Mouse (Mus musculus): ENCODE results near the gene Prickle2. TPM values are rescaled to one million over a fixed set of nuclear protein-coding genes. Genes with fewer than 3 reads are reported as not detected.

Prickle2 gene
- polyA plus RNA-seq, 1 experiment from 2014 or later, result 13.6 TPM

- Histone ChIP-seq H3K9me3 (ENCODE audit: control insufficient read depth, low read length) (no peaks in the 10 kb centered on the region), H3K4me1 (ENCODE audit: control insufficient read depth, insufficient read depth, low read depth, low read length) (peaks cover 8% of the 10 kb centered on the region), H3K4me2 (ENCODE audit: low read length) (no peak overlapping the region), H3K27ac (ENCODE audit: low read depth, low read length) (no peak overlapping the region), H3K27me3 (replicated peaks; ENCODE audit: control insufficient read depth, insufficient read depth, low read length) (no peaks in the 10 kb centered on the region), H3K36me3 (ENCODE audit: control insufficient read depth, insufficient read depth, low read length) (peaks cover 14% of the 10 kb centered on the region), H3K4me3 (ENCODE audit: low read length) (no peak overlapping the region), H3K9ac (ENCODE audit: low read depth, low read length) (no peak overlapping the region)
- no peak for ATAC-seq
- 90% methylated on average over 7 of the region's 7 CpGs for WGBS
Observed at GRCm38 (mm10) chr6:92415405-92415755, 290.6 kb downstream of the Prickle2 start.

GRCm38 (mm10) chr6:92414478-92415404 is 291.2 kb downstream of the Prickle2 start:
- Histone ChIP-seq H3K9me3 (ENCODE audit: control insufficient read depth, low read length) (no peaks in the 10 kb centered on the region), H3K4me2 (ENCODE audit: low read length) (no peak overlapping the region), H3K9ac (ENCODE audit: low read depth, low read length) (no peak overlapping the region), H3K27me3 (replicated peaks; ENCODE audit: control insufficient read depth, insufficient read depth, low read length) (no peaks in the 10 kb centered on the region), H3K27ac (ENCODE audit: low read depth, low read length) (no peak overlapping the region; the same call in 1 of the 2 replicates), H3K4me1 (ENCODE audit: control insufficient read depth, insufficient read depth, low read depth, low read length) (peaks cover 8% of the 10 kb centered on the region), H3K36me3 (ENCODE audit: control insufficient read depth, insufficient read depth, low read length) (peaks cover 15% of the 10 kb centered on the region), H3K4me3 (ENCODE audit: low read length) (no peak overlapping the region)
- 38% methylated on average over 8 of the region's 8 CpGs for WGBS
- ATAC-seq, result peak; percentile 91

GRCm38 (mm10) chr6:92413982-92414381 is 292.0 kb downstream of the Prickle2 start:
- ATAC-seq, result no peak
- Histone ChIP-seq H3K4me1 (ENCODE audit: control insufficient read depth, insufficient read depth, low read depth, low read length) (peaks cover 8% of the 10 kb centered on the region), H3K36me3 (ENCODE audit: control insufficient read depth, insufficient read depth, low read length) (peaks cover 15% of the 10 kb centered on the region)

GRCm38 (mm10) chr6:92409788-92410187 is 296.2 kb downstream of the Prickle2 start:
- Histone ChIP-seq H3K27me3 (replicated peaks; ENCODE audit: control insufficient read depth, insufficient read depth, low read length) (no peaks in the 10 kb centered on the region), H3K9ac (ENCODE audit: low read depth, low read length) (no peak overlapping the region), H3K9me3 (ENCODE audit: control insufficient read depth, low read length) (no peaks in the 10 kb centered on the region), H3K36me3 (ENCODE audit: control insufficient read depth, insufficient read depth, low read length) (peaks cover 15% of the 10 kb centered on the region), H3K4me2 (ENCODE audit: low read length) (no peak overlapping the region), H3K4me1 (ENCODE audit: control insufficient read depth, insufficient read depth, low read depth, low read length) (peaks cover 6% of the 10 kb centered on the region), H3K27ac (ENCODE audit: low read depth, low read length) (no peak overlapping the region), H3K4me3 (ENCODE audit: low read length) (no peak overlapping the region)
- no peak for ATAC-seq
- 87% methylated on average over 3 of the region's 3 CpGs for WGBS

More at GRCm38 (mm10) chr6:92413982-92414381, 292.0 kb downstream of the Prickle2 start:
- Histone ChIP-seq H3K4me2 (ENCODE audit: low read length) (no peak overlapping the region), H3K27me3 (replicated peaks; ENCODE audit: control insufficient read depth, insufficient read depth, low read length) (no peaks in the 10 kb centered on the region), H3K9me3 (ENCODE audit: control insufficient read depth, low read length) (no peaks in the 10 kb centered on the region), H3K27ac (ENCODE audit: low read depth, low read length) (no peak overlapping the region), H3K4me3 (ENCODE audit: low read length) (no peak overlapping the region), H3K9ac (ENCODE audit: low read depth, low read length) (no peak overlapping the region)
- WGBS, result 40% methylated on average over 1 of the region's 1 CpGs

GRCm38 (mm10) chr6:92407259-92407658 is 298.7 kb downstream of the Prickle2 start:
- WGBS, result 41% methylated on average over 5 of the region's 5 CpGs
- Histone ChIP-seq H3K9ac (ENCODE audit: low read depth, low read length) (no peak overlapping the region), H3K4me1 (ENCODE audit: control insufficient read depth, insufficient read depth, low read depth, low read length) (no peaks in the 10 kb centered on the region; the same call in 1 of the 2 replicates), H3K4me2 (ENCODE audit: low read length) (no peak overlapping the region), H3K36me3 (ENCODE audit: control insufficient read depth, insufficient read depth, low read length) (peaks cover 15% of the 10 kb centered on the region), H3K27ac (ENCODE audit: low read depth, low read length) (no peak overlapping the region), H3K9me3 (ENCODE audit: control insufficient read depth, low read length) (no peaks in the 10 kb centered on the region), H3K27me3 (replicated peaks; ENCODE audit: control insufficient read depth, insufficient read depth, low read length) (no peaks in the 10 kb centered on the region), H3K4me3 (ENCODE audit: low read length) (no peak overlapping the region)
- ATAC-seq, result 0 out of 2 replicates have a peak, but pooled peaks have one; percentile 28

GRCm38 (mm10) chr6:92405571-92405970 is 300.4 kb downstream of the Prickle2 start:
- H3K27ac ChIP-seq (ENCODE audit: low read depth, low read length), result no peak overlapping the region
- peaks cover 7% of the 10 kb centered on the region for H3K36me3 ChIP-seq (ENCODE audit: control insufficient read depth, insufficient read depth, low read length)
- H3K9me3 ChIP-seq (ENCODE audit: control insufficient read depth, low read length), result no peaks in the 10 kb centered on the region
- H3K27me3 ChIP-seq (replicated peaks; ENCODE audit: control insufficient read depth, insufficient read depth, low read length), result no peaks in the 10 kb centered on the region
- no peak overlapping the region for H3K9ac ChIP-seq (ENCODE audit: low read depth, low read length)
- no peak overlapping the region for H3K4me3 ChIP-seq (ENCODE audit: low read length)
- H3K4me2 ChIP-seq (ENCODE audit: low read length), result no peak overlapping the region
- ATAC-seq, result no peak
- 62% methylated on average over 8 of the region's 8 CpGs for WGBS
- H3K4me1 ChIP-seq (ENCODE audit: control insufficient read depth, insufficient read depth, low read depth, low read length), result no peaks in the 10 kb centered on the region; the same call in 1 of the 2 replicates

GRCm38 (mm10) chr6:92397876-92398275 is 308.1 kb downstream of the Prickle2 start:
- Histone ChIP-seq H3K27ac (ENCODE audit: low read depth, low read length) (no peak overlapping the region), H3K4me2 (ENCODE audit: low read length) (no peak overlapping the region), H3K4me3 (ENCODE audit: low read length) (no peak overlapping the region), H3K36me3 (ENCODE audit: control insufficient read depth, insufficient read depth, low read length) (no peaks in the 10 kb centered on the region), H3K9me3 (ENCODE audit: control insufficient read depth, low read length) (no peaks in the 10 kb centered on the region), H3K27me3 (replicated peaks; ENCODE audit: control insufficient read depth, insufficient read depth, low read length) (no peaks in the 10 kb centered on the region), H3K4me1 (ENCODE audit: control insufficient read depth, insufficient read depth, low read depth, low read length) (peaks cover 6% of the 10 kb centered on the region), H3K9ac (ENCODE audit: low read depth, low read length) (no peak overlapping the region)
- ATAC-seq, result no peak
- 87% methylated on average over 6 of the region's 6 CpGs for WGBS

GRCm38 (mm10) chr6:92395556-92395955 is 310.4 kb downstream of the Prickle2 start:
- ATAC-seq, result no peak

GRCm38 (mm10) chr6:92395143-92395542 is 310.8 kb downstream of the Prickle2 start:
- 89% methylated on average over 1 of the region's 1 CpGs for whole genome bisulfite sequencing
- no peaks in the 10 kb centered on the region for H3K9me3 ChIP-seq (ENCODE audit: control insufficient read depth, low read length)
- no peak overlapping the region for H3K9ac ChIP-seq (ENCODE audit: low read depth, low read length)
- ATAC-seq, result no peak
- H3K4me1 ChIP-seq (ENCODE audit: control insufficient read depth, insufficient read depth, low read depth, low read length), result peaks cover 6% of the 10 kb centered on the region
- no peaks in the 10 kb centered on the region for H3K27me3 ChIP-seq (replicated peaks; ENCODE audit: control insufficient read depth, insufficient read depth, low read length)
- no peaks in the 10 kb centered on the region for H3K36me3 ChIP-seq (ENCODE audit: control insufficient read depth, insufficient read depth, low read length)
- no peak overlapping the region for H3K27ac ChIP-seq (ENCODE audit: low read depth, low read length)
- H3K4me3 ChIP-seq (ENCODE audit: low read length), result no peak overlapping the region
- H3K4me2 ChIP-seq (ENCODE audit: low read length), result no peak overlapping the region

More at GRCm38 (mm10) chr6:92395556-92395955, 310.4 kb downstream of the Prickle2 start:
- Histone ChIP-seq H3K4me2 (ENCODE audit: low read length) (no peak overlapping the region), H3K9me3 (ENCODE audit: control insufficient read depth, low read length) (no peaks in the 10 kb centered on the region), H3K9ac (ENCODE audit: low read depth, low read length) (no peak overlapping the region), H3K36me3 (ENCODE audit: control insufficient read depth, insufficient read depth, low read length) (no peaks in the 10 kb centered on the region), H3K4me3 (ENCODE audit: low read length) (no peak overlapping the region), H3K27me3 (replicated peaks; ENCODE audit: control insufficient read depth, insufficient read depth, low read length) (no peaks in the 10 kb centered on the region), H3K4me1 (ENCODE audit: control insufficient read depth, insufficient read depth, low read depth, low read length) (peaks cover 6% of the 10 kb centered on the region), H3K27ac (ENCODE audit: low read depth, low read length) (no peak overlapping the region)
- WGBS, result 81% methylated on average over 4 of the region's 4 CpGs
